ENCODE assay signal across 10 mouse cellular contexts in genomic region chr8:34671716-34672115, GRCm38 (mm10).
DNase-seq lines count a peak whose midpoint lies in the region; ATAC-seq and TF ChIP-seq lines count a peak whose summit lies in the region.
"Had no signal": no experiment of that assay in that cellular context is flagged by ENCODE, and none has a peak within 500 bp of the region (broad histone marks: within the 10 kb centered on the region; RNA-seq: fewer than 3 reads in every experiment).

No protein-coding gene starts in this region.

- peaks cover 17% of the 10 kb centered on the region for H3K4me1 ChIP-seq in kidney, embryonic 15.5 days
- H3K4me1 ChIP-seq in liver, embryonic 13.5 days (replicated peaks), result peaks cover 17% of the 10 kb centered on the region
- peaks cover 42% of the 10 kb centered on the region for H3K4me1 ChIP-seq in thymus, adult 2 months (replicated peaks; ENCODE audit: control insufficient read depth, insufficient read depth, low read length)
- no peaks in the 10 kb centered on the region for H3K4me1 ChIP-seq in midbrain, embryonic 13.5 days (replicated peaks)
- H3K4me1 ChIP-seq in midbrain, embryonic 16.5 days (ENCODE audit: control insufficient read depth, insufficient read depth, low read length), result no peaks in the 10 kb centered on the region

- TF ChIP-seq POLR2A in thymus, adult 2 months (IDR thresholded peaks at IDR 0.05; ENCODE audit: control insufficient read depth, extremely low read depth, insufficient read depth, low read length, poor library complexity), result 0 out of 2 replicates have a peak, but pooled peaks have one; percentile 30

- 8% methylated on average over 3 of the region's 3 CpGs for WGBS in kidney, embryonic 15.5 days
- WGBS in liver, embryonic 13.5 days (ENCODE audit: insufficient replicate concordance), result 9% methylated on average over 3 of the region's 3 CpGs
- 3% methylated on average over 3 of the region's 3 CpGs for WGBS in thymus, adult 2 months
- 60% methylated on average over 3 of the region's 3 CpGs for WGBS in midbrain, embryonic 13.5 days
- 50% methylated on average over 3 of the region's 3 CpGs for WGBS in midbrain, embryonic 16.5 days

- H3K4me2 ChIP-seq in kidney, embryonic 15.5 days, result no peak overlapping the region
- H3K4me2 ChIP-seq in liver, embryonic 13.5 days, result no peak overlapping the region; the same call in 1 of the 2 replicates
- H3K4me2 ChIP-seq in midbrain, embryonic 13.5 days (replicated peaks), result no peak overlapping the region
- no peak overlapping the region for H3K4me2 ChIP-seq in midbrain, embryonic 16.5 days (ENCODE audit: low read length)
- H3K4me2 ChIP-seq: neural tube, embryonic 13.5 days had no signal

- no peak for DNase-seq in kidney, adult 18-20 months
- peak; percentile 66 for DNase-seq in embryo, embryonic 10.5 days (ENCODE audit: low spot score)
- no peak for DNase-seq in liver, embryonic 13.5 days
- peak; percentile 81 for DNase-seq in thymus, adult 2 months
- no peak for DNase-seq in right cerebral cortex, postnatal 14 days
- DNase-seq: gastrocnemius, adult 2 months had no signal

- no peaks in the 10 kb centered on the region for H3K9me3 ChIP-seq in kidney, embryonic 15.5 days (replicated peaks)
- H3K9me3 ChIP-seq in liver, embryonic 13.5 days (replicated peaks), result no peaks in the 10 kb centered on the region
- no peaks in the 10 kb centered on the region for H3K9me3 ChIP-seq in midbrain, embryonic 13.5 days
- no peaks in the 10 kb centered on the region for H3K9me3 ChIP-seq in midbrain, embryonic 16.5 days (replicated peaks; ENCODE audit: control insufficient read depth, low read length, poor library complexity, severe bottlenecking)
- H3K9me3 ChIP-seq: neural tube, embryonic 13.5 days had no signal

- H3K4me3 ChIP-seq in kidney, embryonic 15.5 days (replicated peaks), result no peak overlapping the region
- H3K4me3 ChIP-seq in liver, embryonic 13.5 days (replicated peaks), result no peak overlapping the region
- no peak overlapping the region for H3K4me3 ChIP-seq in thymus, adult 2 months (ENCODE audit: control insufficient read depth, insufficient read depth, low read length)
- H3K4me3 ChIP-seq in midbrain, embryonic 13.5 days (replicated peaks), result no peak overlapping the region
- no peak overlapping the region for H3K4me3 ChIP-seq in midbrain, embryonic 16.5 days (ENCODE audit: low read depth, low read length)
- H3K4me3 ChIP-seq: gastrocnemius, adult 2 months; neural tube, embryonic 13.5 days had no signal

- no peak for TF ChIP-seq CTCF in thymus, adult 2 months (IDR thresholded peaks at IDR 0.05; ENCODE audit: borderline replicate concordance, control insufficient read depth, extremely low read depth, insufficient read depth, low read length, poor library complexity)

- no peak overlapping the region for H3K9ac ChIP-seq in kidney, embryonic 15.5 days
- H3K9ac ChIP-seq in liver, embryonic 13.5 days, result no peak overlapping the region
- no peak overlapping the region for H3K9ac ChIP-seq in midbrain, embryonic 13.5 days (replicated peaks)
- no peak overlapping the region for H3K9ac ChIP-seq in midbrain, embryonic 16.5 days (ENCODE audit: low read depth, low read length)
- H3K9ac ChIP-seq: neural tube, embryonic 13.5 days had no signal

- peak overlapping the region; percentile 48 for H3K27ac ChIP-seq in kidney, embryonic 15.5 days
- H3K27ac ChIP-seq in liver, embryonic 13.5 days, result no peak overlapping the region
- peak overlapping the region; percentile 91 for H3K27ac ChIP-seq in thymus, adult 2 months (ENCODE audit: control insufficient read depth, insufficient read depth, low read length)
- no peak overlapping the region for H3K27ac ChIP-seq in midbrain, embryonic 13.5 days
- no peak overlapping the region for H3K27ac ChIP-seq in midbrain, embryonic 16.5 days (ENCODE audit: low read length)
- H3K27ac ChIP-seq: gastrocnemius, adult 2 months; neural tube, embryonic 13.5 days had no signal

- no peaks in the 10 kb centered on the region for H3K36me3 ChIP-seq in kidney, embryonic 15.5 days
- no peaks in the 10 kb centered on the region for H3K36me3 ChIP-seq in liver, embryonic 13.5 days
- no peaks in the 10 kb centered on the region for H3K36me3 ChIP-seq in thymus, adult 2 months (ENCODE audit: control insufficient read depth, insufficient read depth, low read length)
- H3K36me3 ChIP-seq in midbrain, embryonic 13.5 days, result no peaks in the 10 kb centered on the region
- H3K36me3 ChIP-seq in midbrain, embryonic 16.5 days (ENCODE audit: control insufficient read depth, insufficient read depth, low read length), result no peaks in the 10 kb centered on the region
- H3K36me3 ChIP-seq: neural tube, embryonic 13.5 days had no signal

- ATAC-seq in kidney, embryonic 15.5 days (replicated peaks; ENCODE audit: low FRiP score), result peak; percentile 64
- ATAC-seq in liver, embryonic 13.5 days (ENCODE audit: low read depth), result 0 out of 2 replicates have a peak, but pooled peaks have one; percentile 39
- no peak for ATAC-seq in midbrain, embryonic 13.5 days
- no peak for ATAC-seq in midbrain, embryonic 16.5 days

- no peaks in the 10 kb centered on the region for H3K27me3 ChIP-seq in kidney, embryonic 15.5 days
- H3K27me3 ChIP-seq in liver, embryonic 13.5 days, result no peaks in the 10 kb centered on the region
- no peaks in the 10 kb centered on the region for H3K27me3 ChIP-seq in thymus, adult 2 months (ENCODE audit: control insufficient read depth, insufficient read depth, low read length)
- no peaks in the 10 kb centered on the region for H3K27me3 ChIP-seq in midbrain, embryonic 13.5 days
- no peaks in the 10 kb centered on the region for H3K27me3 ChIP-seq in midbrain, embryonic 16.5 days (ENCODE audit: control insufficient read depth, insufficient read depth, low read depth, low read length)
- H3K27me3 ChIP-seq: neural tube, embryonic 13.5 days had no signal

Comparison
In these comparisons a context has a peak if more than half of its experiments do, and no peak if none do; other contexts are left out.
1. ATAC-seq: peak in kidney, embryonic 15.5 days (single experiment) and liver, embryonic 13.5 days (single experiment); none in midbrain, embryonic 13.5 days (single experiment) and midbrain, embryonic 16.5 days (single experiment).
2. H3K27ac ChIP-seq: peak in kidney, embryonic 15.5 days (single experiment) and thymus, adult 2 months (single experiment); none in liver, embryonic 13.5 days (single experiment), midbrain, embryonic 13.5 days (single experiment) and midbrain, embryonic 16.5 days (single experiment).
3. DNase-seq: peak in embryo, embryonic 10.5 days (single experiment) and thymus, adult 2 months (single experiment); none in kidney, adult 18-20 months (single experiment), liver, embryonic 13.5 days (single experiment) and right cerebral cortex, postnatal 14 days (single experiment).